In genomic region chr2:179379691-179380443, GRCm38 (mm10) we compare ENCODE assay signal across 17 mouse cellular contexts.
DNase-seq lines count a peak whose midpoint lies in the region; ATAC-seq lines count a peak whose summit lies in the region.
"Had no signal": no experiment of that assay in that cellular context is flagged by ENCODE, and none has a peak within 500 bp of the region (broad histone marks: within the 10 kb centered on the region; RNA-seq: fewer than 3 reads in every experiment).

No protein-coding gene starts in this region.

- WGBS in forebrain, embryonic 16.5 days: 45% methylated on average over 11 of the region's 11 CpGs
- 45% methylated on average over 11 of the region's 11 CpGs for WGBS in limb, embryonic 13.5 days
- WGBS in neural tube, embryonic 15.5 days: 58% methylated on average over 11 of the region's 11 CpGs

- no peaks in the 10 kb centered on the region for H3K27me3 ChIP-seq in forebrain, embryonic 16.5 days (replicated peaks; ENCODE audit: control insufficient read depth, insufficient read depth, low read length)
- H3K27me3 ChIP-seq in limb, embryonic 13.5 days: no peaks in the 10 kb centered on the region
- H3K27me3 ChIP-seq in neural tube, embryonic 15.5 days (replicated peaks): peaks cover 2% of the 10 kb centered on the region; the same call in 1 of the 2 replicates
- H3K27me3 ChIP-seq: lung, embryonic 15.5 days; megakaryocyte, embryonic 14.5 days had no signal

- peaks cover 14% of the 10 kb centered on the region for H3K4me1 ChIP-seq in forebrain, embryonic 16.5 days (replicated peaks; ENCODE audit: control insufficient read depth, insufficient read depth, low read length)
- peaks cover 27% of the 10 kb centered on the region for H3K4me1 ChIP-seq in limb, embryonic 13.5 days
- H3K4me1 ChIP-seq in neural tube, embryonic 15.5 days: peaks cover 15% of the 10 kb centered on the region
- H3K4me1 ChIP-seq: lung, embryonic 15.5 days; megakaryocyte, embryonic 14.5 days had no signal

- no peak overlapping the region; the same call in 1 of the 2 replicates for H3K27ac ChIP-seq in forebrain, embryonic 16.5 days (ENCODE audit: low read length)
- H3K27ac ChIP-seq in limb, embryonic 13.5 days: peak overlapping the region; percentile 55; the same call in 1 of the 2 replicates
- H3K27ac ChIP-seq in neural tube, embryonic 15.5 days (replicated peaks): peak overlapping the region; percentile 66
- H3K27ac ChIP-seq: gastrocnemius, adult 2 months; heart, adult 2 months; lung, embryonic 15.5 days had no signal

- H3K9me3 ChIP-seq in forebrain, embryonic 16.5 days (ENCODE audit: control insufficient read depth, low read length): no peaks in the 10 kb centered on the region
- H3K9me3 ChIP-seq in limb, embryonic 13.5 days: no peaks in the 10 kb centered on the region
- H3K9me3 ChIP-seq in neural tube, embryonic 15.5 days (replicated peaks): no peaks in the 10 kb centered on the region
- H3K9me3 ChIP-seq: lung, embryonic 15.5 days had no signal

- no peaks in the 10 kb centered on the region for H3K36me3 ChIP-seq in forebrain, embryonic 16.5 days (ENCODE audit: control insufficient read depth, insufficient read depth)
- no peaks in the 10 kb centered on the region for H3K36me3 ChIP-seq in limb, embryonic 13.5 days
- H3K36me3 ChIP-seq in neural tube, embryonic 15.5 days: no peaks in the 10 kb centered on the region
- H3K36me3 ChIP-seq: lung, embryonic 15.5 days had no signal

- ATAC-seq in forebrain, embryonic 16.5 days: peak; percentile 65; the same call in 1 of the 2 replicates
- ATAC-seq in limb, embryonic 13.5 days (ENCODE audit: low FRiP score, low read depth): peak; percentile 78; the same call in 1 of the 2 replicates
- ATAC-seq in neural tube, embryonic 15.5 days (ENCODE audit: low FRiP score): peak; percentile 50; the same call in 1 of the 2 replicates
- ATAC-seq: intestine, embryonic 16.5 days had no signal

- H3K9ac ChIP-seq in forebrain, embryonic 16.5 days (replicated peaks; ENCODE audit: low read depth, low read length): 0 out of 2 replicates have a peak overlapping the region, but pooled peaks have one; percentile 7
- no peak overlapping the region for H3K9ac ChIP-seq in limb, embryonic 13.5 days
- no peak overlapping the region for H3K9ac ChIP-seq in neural tube, embryonic 15.5 days (replicated peaks)
- H3K9ac ChIP-seq: lung, embryonic 15.5 days had no signal

- peak; percentile 47 for DNase-seq in retina, postnatal 1 day
- DNase-seq in retina, embryonic 14.5 days (ENCODE audit: low spot score): no peak
- no peak for DNase-seq in layer of hippocampus, adult 9-11 months
- no peak for DNase-seq in left cerebral cortex, adult 8-10 months (ENCODE audit: low spot score in 2 of 2)
- DNase-seq: adrenal gland, postnatal 36 days; cerebellum, adult 11 months; gastrocnemius, adult 2 months; heart, adult 2 months; heart, postnatal 10 days; right cerebral cortex, adult 18-20 months; thymus, adult 2 months had no signal

- H3K4me2 ChIP-seq in forebrain, embryonic 16.5 days (ENCODE audit: low read length): no peak overlapping the region
- H3K4me2 ChIP-seq in limb, embryonic 13.5 days (replicated peaks): peak overlapping the region; percentile 42
- H3K4me2 ChIP-seq in neural tube, embryonic 15.5 days: no peak overlapping the region
- H3K4me2 ChIP-seq: lung, embryonic 15.5 days had no signal

- no peak overlapping the region for H3K4me3 ChIP-seq in forebrain, embryonic 16.5 days (replicated peaks; ENCODE audit: low read length)
- no peak overlapping the region for H3K4me3 ChIP-seq in limb, embryonic 13.5 days
- H3K4me3 ChIP-seq in neural tube, embryonic 15.5 days (replicated peaks): no peak overlapping the region
- H3K4me3 ChIP-seq: gastrocnemius, adult 2 months; heart, adult 2 months; lung, embryonic 15.5 days; megakaryocyte, embryonic 14.5 days had no signal
